In the genomic region with DNA sequence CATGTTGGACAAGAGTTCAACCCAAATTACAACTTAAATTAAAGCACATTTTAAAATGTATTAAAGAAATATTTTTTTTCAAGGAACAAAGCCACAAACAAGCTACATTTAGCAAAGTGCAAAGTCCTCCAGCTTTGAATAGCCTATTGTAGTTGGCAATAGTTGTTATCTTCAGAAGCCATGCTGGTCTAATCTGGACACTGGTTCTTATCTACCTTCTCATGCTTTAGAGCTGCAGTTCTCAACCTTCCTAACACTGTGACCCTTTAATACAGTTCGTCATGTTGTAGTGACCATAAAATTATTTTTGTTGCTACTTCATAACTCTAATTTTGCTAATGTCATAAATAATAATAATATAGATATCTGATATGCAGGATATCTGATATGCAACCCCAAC, we compare ENCODE assay signal across 11 mouse cellular contexts.
"Had no signal": no experiment of that assay in that cellular context is flagged by ENCODE, and none has a peak within 500 bp of the region (broad histone marks: within the 10 kb centered on the region; RNA-seq: fewer than 3 reads in every experiment).

No protein-coding gene starts in this region.

- H3K4me3 ChIP-seq: layer of hippocampus, adult 2 months; limb, embryonic 13.5 days; midbrain, embryonic 15.5 days had no signal

- H3K4me1 ChIP-seq: midbrain, embryonic 15.5 days had no signal

- ATAC-seq: inflammation-experienced regulatory T-cells, adult 6 months; midbrain, embryonic 15.5 days had no signal

- H3K9me3 ChIP-seq: limb, embryonic 13.5 days; midbrain, embryonic 15.5 days had no signal

- H3K4me2 ChIP-seq: limb, embryonic 13.5 days; midbrain, embryonic 11.5 days; midbrain, embryonic 15.5 days had no signal

- DNase-seq: kidney, adult 18-20 months; kidney, postnatal 10 days; kidney, postnatal 4 days; left cerebral cortex, postnatal 4 days; right cerebral cortex, postnatal 14 days; thymus, postnatal 36 days had no signal

- H3K27me3 ChIP-seq: limb, embryonic 13.5 days; midbrain, embryonic 15.5 days had no signal

- H3K27ac ChIP-seq: layer of hippocampus, adult 2 months; limb, embryonic 13.5 days; midbrain, embryonic 15.5 days had no signal

- H3K9ac ChIP-seq: limb, embryonic 13.5 days; midbrain, embryonic 15.5 days had no signal
